Mouse (Mus musculus): ENCODE data around the gene Olfr1427.

- TF ChIP-seq CTCF (conservative IDR thresholded peaks at IDR 0.05; ENCODE audit: insufficient read depth, insufficient read length, low read depth, low read length) (no peak), POLR2A (IDR thresholded peaks at IDR 0.05; ENCODE audit: low read depth, low read length) (no peak)
These were observed 42.3 kb upstream of the Olfr1427 start for GRCm38 (mm10) chr19:12145452-12145851.
